Mouse (Mus musculus) natural killer cell, adult 2 months (primary cell): Measurements from ENCODE around the gene Pemt.

Experiments
- DNase-seq, 2 experiments: peaks; one replicate each; pipeline ENCODE4 v3.0.0; 2022; ENCODE audit warnings: low spot score in 2 of 2

The Pemt gene

DNA sequence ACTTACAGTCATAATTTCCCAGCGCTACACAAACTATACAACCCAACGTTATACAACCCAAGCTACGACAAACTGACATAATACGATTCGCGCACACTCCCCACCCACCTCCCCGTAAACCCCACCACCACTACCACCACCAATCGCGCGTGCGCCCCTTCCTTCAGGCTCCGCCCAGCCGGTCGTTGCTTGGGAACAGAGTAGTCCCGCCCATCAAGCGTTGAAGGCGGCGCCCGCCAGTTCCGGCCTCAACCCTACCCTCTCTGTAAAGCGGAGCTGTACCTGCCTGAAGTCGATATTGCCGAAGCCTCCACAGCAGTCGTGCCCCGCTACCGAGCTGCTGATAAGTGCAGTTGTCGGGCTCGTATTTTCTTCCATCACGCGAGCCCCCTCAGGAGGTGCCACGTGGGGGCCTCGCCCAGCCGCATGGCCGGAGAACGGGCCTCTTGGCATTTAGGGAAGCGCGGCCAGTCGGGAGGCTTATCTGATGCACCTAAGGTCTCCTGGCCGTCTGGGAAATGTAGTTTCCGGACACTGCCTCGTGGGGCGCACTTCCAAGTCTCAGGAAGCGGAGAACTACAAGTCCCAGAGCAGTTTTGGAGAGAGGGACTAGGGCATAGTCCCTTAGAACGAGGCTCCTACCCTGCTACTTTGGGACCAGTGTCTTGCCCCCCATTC, at the start of gene Pemt:
Gene Pemt (minus strand): TSS at position 432 of the 678 bp plus-strand sequence.
- DNase-seq, result peak; percentile 86 to 90

GRCm38 (mm10) chr11:60094909-60095810, 48.9 kb upstream of the Pemt start:
- no peak for DNase-seq

DNA sequence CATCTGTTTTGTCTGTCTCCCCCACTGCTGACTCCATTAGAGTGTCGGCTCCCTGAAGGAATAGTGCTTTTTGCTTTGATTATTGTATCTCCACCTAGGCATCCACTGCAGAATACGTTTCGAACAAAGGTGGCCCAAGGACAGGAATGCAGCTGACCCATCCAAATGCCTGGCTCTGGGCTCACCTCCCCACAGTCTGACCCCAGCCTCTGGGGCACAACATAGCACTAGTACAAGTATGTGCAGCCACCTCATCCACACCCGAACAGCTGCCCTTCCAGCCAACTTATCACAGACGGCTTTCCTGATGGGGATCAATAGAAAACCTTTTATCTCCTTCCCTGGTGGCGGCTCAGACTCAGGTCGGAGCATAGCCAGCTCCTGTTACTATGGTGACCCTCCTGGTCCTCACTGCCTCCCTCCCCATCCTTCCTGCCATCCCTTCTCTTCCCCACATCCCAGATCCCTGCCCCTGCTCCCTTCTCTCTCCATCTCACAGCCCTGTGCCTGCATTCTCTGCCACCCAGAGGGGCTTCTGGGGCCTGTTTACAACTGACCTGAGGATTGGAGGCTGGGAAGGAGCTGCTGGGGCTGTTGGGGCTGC, 47.8 kb upstream of the Pemt start:
- DNase-seq, result no peak

DNA sequence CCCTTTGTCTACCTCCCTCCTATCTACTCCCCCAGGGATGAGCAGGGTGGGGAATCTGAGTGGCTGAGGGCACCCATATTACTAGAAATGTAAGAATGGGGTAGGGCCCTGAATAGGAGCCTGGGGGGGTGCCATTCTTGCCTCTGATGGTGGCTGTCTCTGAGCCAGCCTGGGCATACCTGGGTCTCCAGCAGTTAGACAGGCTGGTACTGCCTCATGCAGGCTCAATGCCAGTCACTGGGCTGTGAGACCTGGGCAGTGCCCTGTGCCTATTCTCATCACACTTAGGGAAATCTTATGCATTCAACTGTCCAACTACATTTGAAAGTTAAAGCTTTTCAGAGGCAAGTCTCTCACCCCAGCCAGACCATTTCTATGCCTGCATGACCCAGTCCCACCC, 46.9 kb upstream of the Pemt start:
- DNase-seq, result no peak

DNA sequence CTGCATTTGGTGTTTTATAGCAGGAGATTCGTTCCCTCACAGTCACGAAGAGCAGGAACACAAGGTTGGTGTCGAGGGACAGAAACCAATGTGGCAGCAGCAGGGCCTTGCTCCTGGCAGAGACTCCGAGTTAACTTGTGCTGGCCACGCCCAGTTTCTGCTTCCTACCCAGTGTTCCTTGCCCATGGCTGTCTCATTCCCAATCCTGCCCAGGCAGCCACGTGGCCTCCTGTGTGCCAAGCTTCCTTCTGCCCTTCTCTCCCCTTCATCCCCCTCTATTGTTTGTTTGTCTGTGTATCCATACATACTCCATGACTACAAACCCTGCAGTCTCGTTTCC, 45.1 kb upstream of the Pemt start:
- no peak for DNase-seq

- DNase-seq, result no peak
These were observed 44.6 kb upstream of the Pemt start for GRCm38 (mm10) chr11:60090696-60091421.

GRCm38 (mm10) chr11:60088947-60089346, 42.7 kb upstream of the Pemt start:
- DNase-seq, result peak in 1 of 2 experiments; percentile 23

DNA sequence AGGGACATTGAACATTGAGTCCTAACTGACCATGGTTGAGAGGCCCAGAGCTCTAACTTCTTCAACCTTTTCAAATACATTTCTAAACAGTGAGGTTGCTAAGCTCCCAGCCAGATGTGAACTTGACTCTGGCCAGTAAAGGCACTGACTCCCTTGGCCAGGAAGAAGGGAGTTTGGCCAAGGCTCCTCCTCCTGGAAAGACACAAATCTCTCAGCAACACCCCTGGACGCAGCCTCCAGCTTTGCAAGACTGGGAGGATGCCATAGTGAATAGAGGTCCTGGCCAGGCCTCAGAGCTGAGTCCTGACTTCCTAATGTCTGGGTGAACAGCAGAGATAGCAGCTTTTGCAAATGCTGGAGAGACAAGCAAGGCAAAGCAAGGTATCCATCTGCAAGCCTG, 40.4 kb upstream of the Pemt start:
- DNase-seq, result no peak

DNA sequence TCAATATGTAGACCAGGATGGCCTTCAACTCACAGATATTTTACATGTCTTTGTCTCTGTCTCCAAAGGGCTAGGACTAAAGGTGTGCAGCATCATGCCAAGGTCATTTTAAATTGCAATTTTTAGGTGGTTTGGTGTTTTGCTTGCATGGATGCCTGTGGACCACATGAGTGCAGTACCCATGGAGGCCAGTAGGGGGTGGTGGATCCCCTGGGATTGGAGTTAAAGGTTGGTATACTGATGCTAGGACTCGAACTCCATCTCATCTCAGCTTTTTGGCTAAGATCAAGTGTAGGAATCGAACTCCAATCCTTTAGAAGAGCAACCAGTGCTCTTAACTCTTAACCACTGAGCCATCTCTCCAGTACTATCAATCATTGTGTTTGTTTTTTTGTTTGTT, 38.3 kb upstream of the Pemt start:
- peak; percentile 55 to 72 for DNase-seq

DNA sequence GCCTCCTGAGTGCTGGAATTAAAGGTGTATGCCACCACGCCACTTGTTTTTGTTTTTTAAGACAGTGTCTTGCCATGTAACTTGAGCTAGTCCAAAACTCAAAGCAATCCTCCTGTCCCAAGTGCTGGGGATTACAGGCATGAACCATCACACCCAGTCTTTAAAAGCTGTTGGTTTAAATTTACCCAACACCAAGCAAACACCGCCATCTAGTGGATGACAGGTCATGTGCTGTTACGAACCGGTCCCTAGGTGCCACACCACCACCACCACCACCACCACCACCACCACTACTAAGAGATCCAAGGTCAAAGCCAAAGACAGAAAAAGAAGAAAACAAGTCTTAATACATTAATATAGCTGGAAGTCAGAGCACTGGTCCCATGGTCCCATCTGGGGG, 30.5 kb upstream of the Pemt start:
- DNase-seq, result peak; percentile 54 to 70

- DNase-seq, result no peak
These were observed 29.9 kb upstream of the Pemt start for GRCm38 (mm10) chr11:60076183-60076582.

DNA sequence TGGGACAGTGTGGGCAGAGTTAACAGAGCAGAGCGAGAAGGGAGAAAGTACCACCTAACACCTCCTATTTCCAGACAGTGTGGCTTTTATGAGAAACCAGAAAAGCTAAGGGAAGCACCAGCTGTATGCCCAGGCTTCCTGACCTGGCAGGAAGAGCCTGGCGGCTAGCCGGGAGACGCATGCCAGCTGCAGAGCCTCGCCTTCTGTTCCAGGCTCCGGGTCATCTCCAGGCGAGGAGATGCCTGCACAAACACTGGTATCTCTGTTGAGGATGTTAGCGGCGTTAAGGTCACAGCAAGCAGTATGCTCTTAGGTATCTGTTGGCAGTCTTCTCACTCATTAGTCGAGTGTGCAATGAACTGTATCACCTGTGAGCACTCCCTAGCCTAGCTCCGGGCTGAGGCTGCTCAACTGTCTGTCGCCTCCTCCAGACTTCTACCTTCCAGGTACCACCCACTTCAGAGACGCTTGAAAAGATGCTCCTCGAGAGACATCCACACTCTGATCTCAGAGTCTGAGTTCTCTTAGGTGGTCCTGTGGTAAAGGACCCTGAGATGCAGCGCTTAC, 27.7 kb upstream of the Pemt start:
- DNase-seq, result no peak

- no peak for DNase-seq
These were observed 26.8 kb upstream of the Pemt start for GRCm38 (mm10) chr11:60073121-60073520.

GRCm38 (mm10) chr11:60071221-60071620, 24.9 kb upstream of the Pemt start:
- DNase-seq, result no peak

DNA sequence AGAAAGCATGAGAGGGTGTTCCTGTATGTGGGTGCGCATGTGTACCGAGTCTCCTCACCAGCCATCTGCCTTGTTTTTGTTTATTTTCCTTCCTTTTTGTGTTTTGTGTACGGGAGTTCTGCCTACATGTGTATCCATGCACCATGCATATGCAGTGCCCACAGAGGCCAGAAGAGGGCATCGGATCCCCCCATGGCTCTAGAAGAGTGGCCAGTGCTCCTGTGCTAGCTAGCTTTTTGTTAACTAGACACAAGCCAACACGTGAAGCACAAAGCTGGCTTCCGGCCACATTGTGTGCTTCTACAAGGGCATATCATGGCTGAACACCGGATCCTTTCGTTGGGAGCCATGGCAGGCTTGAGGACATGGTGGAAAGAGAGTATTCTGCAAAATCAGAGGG, 24.3 kb upstream of the Pemt start:
- peak; percentile 14 to 28 for DNase-seq

GRCm38 (mm10) chr11:60068631-60069030, 22.3 kb upstream of the Pemt start:
- DNase-seq, result no peak

DNA sequence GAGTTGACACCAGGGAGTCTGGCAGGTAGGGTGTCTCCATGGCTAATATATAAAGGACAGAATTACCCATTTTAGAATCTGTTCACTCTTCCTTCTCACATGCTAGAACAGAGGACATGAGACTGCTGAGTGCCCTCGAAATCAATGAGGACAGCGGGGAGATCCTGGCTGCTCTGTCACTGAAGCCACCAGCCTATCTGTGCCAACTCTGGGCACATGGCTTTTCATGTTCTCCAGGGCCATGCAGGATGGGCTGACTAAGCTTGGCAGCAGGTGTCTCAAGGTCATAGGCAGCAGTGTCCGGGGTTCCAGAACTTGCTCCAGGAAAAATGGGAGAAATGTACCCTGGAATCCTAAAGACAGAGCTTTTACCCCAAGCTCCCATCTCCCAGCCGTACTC, 21.4 kb upstream of the Pemt start:
- DNase-seq, result no peak

GRCm38 (mm10) chr11:60065267-60065666, 19.0 kb upstream of the Pemt start:
- DNase-seq, result no peak

DNA sequence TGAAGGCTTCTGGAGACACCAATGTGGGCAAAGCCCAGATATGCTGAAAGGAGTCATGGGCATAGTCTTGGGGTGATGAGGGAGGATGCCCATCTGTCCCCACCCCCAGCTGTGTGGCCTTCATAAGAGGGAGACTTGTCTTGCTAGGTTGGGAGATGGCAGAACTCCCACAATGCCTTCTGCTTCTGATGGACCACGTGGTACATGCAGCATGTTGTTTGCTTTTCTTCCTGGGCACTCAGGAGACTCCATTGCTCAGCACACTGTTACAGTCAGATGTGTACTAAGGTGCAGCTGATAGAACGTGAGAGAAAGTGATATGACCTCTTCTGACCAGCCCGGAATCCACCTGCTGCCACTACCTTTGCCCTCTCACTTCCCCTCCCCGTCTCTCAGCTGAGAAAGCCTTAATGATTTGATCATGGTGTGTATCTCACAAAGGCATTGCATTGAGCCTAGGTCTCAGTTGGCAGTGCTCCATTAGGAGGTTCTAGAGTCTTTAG, 15.3 kb upstream of the Pemt start:
- DNase-seq, result no peak

GRCm38 (mm10) chr11:60060026-60060425, 13.7 kb upstream of the Pemt start:
- DNase-seq, result no peak

GRCm38 (mm10) chr11:60058441-60058840, 12.2 kb upstream of the Pemt start:
- no peak for DNase-seq

DNA sequence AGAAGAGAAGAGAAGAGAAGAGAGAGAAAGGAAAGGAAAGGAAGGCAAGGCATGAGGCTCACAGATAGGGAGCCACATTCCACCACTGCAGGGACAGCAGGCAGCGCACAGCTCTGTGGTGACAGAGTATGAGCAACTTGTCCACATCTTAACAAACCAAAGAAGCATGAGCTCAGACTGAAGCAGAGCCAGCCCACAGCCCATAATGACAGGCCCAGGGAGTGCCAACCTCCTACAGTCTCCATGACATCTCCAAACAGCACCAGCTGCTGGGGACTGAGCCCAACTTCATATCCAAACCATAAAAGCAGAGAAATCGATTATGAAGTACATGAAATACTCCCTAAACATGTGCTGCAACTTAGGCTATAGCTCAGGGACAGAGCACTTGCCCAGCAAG, 11.7 kb upstream of the Pemt start:
- DNase-seq, result no peak
